Comparison of ENCODE assay signal across 18 mouse cellular contexts in the genomic region with DNA sequence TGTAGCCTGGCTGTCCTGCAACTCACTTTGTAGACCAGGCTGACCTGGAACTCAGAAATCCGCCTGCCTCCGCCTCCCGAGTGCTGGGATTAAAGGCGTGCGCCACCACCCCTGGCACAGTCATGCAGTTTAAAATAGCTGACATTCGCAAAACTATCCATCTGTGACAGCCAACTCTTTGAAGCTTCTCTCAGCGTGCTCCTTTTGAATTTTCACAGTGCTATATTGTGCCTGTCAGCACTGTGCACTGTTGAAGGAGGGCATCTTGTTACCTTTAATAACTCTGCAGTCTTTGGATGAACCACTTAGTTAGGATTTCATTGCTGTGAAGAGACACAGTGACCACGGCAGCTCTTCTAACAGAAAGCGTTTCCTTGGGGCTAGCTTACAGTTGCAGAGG. TPM values are rescaled to one million over a fixed set of nuclear protein-coding genes. Genes with fewer than 3 reads are reported as not detected.
"Had no signal": no experiment of that assay in that cellular context is flagged by ENCODE, and none has a peak within 500 bp of the region (broad histone marks: within the 10 kb centered on the region; RNA-seq: fewer than 3 reads in every experiment).

No protein-coding gene starts in this region.

- H3K9ac ChIP-seq: limb, embryonic 15.5 days; liver, embryonic 12.5 days; lung, embryonic 14.5 days; midbrain, embryonic 12.5 days; neural tube, embryonic 13.5 days had no signal

- H3K9me3 ChIP-seq: limb, embryonic 15.5 days; liver, embryonic 12.5 days; midbrain, embryonic 12.5 days; neural tube, embryonic 13.5 days had no signal

- H3K4me3 ChIP-seq: limb, embryonic 15.5 days; liver, embryonic 12.5 days; midbrain, embryonic 12.5 days; neural tube, embryonic 13.5 days had no signal

- H3K27ac ChIP-seq: limb, embryonic 15.5 days; liver, embryonic 12.5 days; midbrain, embryonic 12.5 days; neural tube, embryonic 13.5 days had no signal

- H3K27me3 ChIP-seq: limb, embryonic 15.5 days; liver, embryonic 12.5 days; midbrain, embryonic 12.5 days; neural tube, embryonic 13.5 days had no signal

- ATAC-seq: liver, embryonic 12.5 days had no signal

- DNase-seq: kidney, postnatal 36 days; layer of hippocampus, adult 9-11 months; layer of hippocampus, postnatal 36 days; lung, postnatal 10 days; lung, postnatal 4 days; right cerebral cortex, postnatal 4 days; spleen, adult 18-20 months; thymus, adult 18-20 months; thymus, postnatal 14 days had no signal

- H3K4me2 ChIP-seq: limb, embryonic 15.5 days; liver, embryonic 12.5 days; lung, embryonic 14.5 days; midbrain, embryonic 12.5 days; neural tube, embryonic 13.5 days had no signal

- H3K4me1 ChIP-seq: limb, embryonic 15.5 days; liver, embryonic 12.5 days; midbrain, embryonic 12.5 days; neural tube, embryonic 13.5 days had no signal

RNA-seq across cellular contexts. Expression of gene Mtnr1a, which starts 16.3 kb away (rescaled TPM):
- polyA plus RNA-seq: kidney, embryonic 16.5 days; limb, embryonic 11.5 days; liver, embryonic 12.5 days; liver, embryonic 16.5 days; stomach, embryonic 14.5 days had no signal
